Mouse (Mus musculus): ENCODE measurements around the gene Nid2. TPM values are rescaled to one million over a fixed set of nuclear protein-coding genes. Genes with fewer than 3 reads are reported as not detected.

The Nid2 gene
- polyA plus RNA-seq, 1 experiment from 2014 or later, result 108 TPM

- Histone ChIP-seq H3K27ac (no peak overlapping the region), H3K4me2 (no peak overlapping the region), H3K9ac (no peak overlapping the region), H3K4me1 (peaks cover 23% of the 10 kb centered on the region), H3K4me3 (no peak overlapping the region), H3K9me3 (no peaks in the 10 kb centered on the region), H3K36me3 (peaks cover 19% of the 10 kb centered on the region), H3K27me3 (peaks cover 40% of the 10 kb centered on the region)
- no peak for ATAC-seq (ENCODE audit: borderline replicate concordance, extremely low read depth, low FRiP score, low TSS enrichment)
- 95% methylated on average over 6 of the region's 6 CpGs for WGBS
Measured at GRCm38 (mm10) chr14:19768648-19769047, 17.6 kb downstream of the Nid2 start.

- no peak overlapping the region for H3K4me2 ChIP-seq
- H3K9ac ChIP-seq, result no peak overlapping the region
- peaks cover 14% of the 10 kb centered on the region for H3K36me3 ChIP-seq
- H3K4me3 ChIP-seq, result no peak overlapping the region
- WGBS, result 44% methylated on average over 6 of the region's 6 CpGs
- no peaks in the 10 kb centered on the region for H3K9me3 ChIP-seq
- ATAC-seq (ENCODE audit: borderline replicate concordance, extremely low read depth, low FRiP score, low TSS enrichment), result no peak
- peaks cover 37% of the 10 kb centered on the region; the same call in 1 of the 2 replicates for H3K27me3 ChIP-seq
- peaks cover 29% of the 10 kb centered on the region for H3K4me1 ChIP-seq
- no peak overlapping the region for H3K27ac ChIP-seq
Measured at GRCm38 (mm10) chr14:19769441-19770200, 18.6 kb downstream of the Nid2 start.

GRCm38 (mm10) chr14:19771173-19771572 is 20.1 kb downstream of the Nid2 start:
- Histone ChIP-seq H3K27me3 (peaks cover 38% of the 10 kb centered on the region; the same call in 1 of the 2 replicates), H3K27ac (no peak overlapping the region), H3K4me1 (peaks cover 29% of the 10 kb centered on the region)

GRCm38 (mm10) chr14:19774036-19774628 is 23.1 kb downstream of the Nid2 start:
- ATAC-seq (ENCODE audit: borderline replicate concordance, extremely low read depth, low FRiP score, low TSS enrichment), result no peak
- no peak overlapping the region for H3K4me2 ChIP-seq
- peaks cover 8% of the 10 kb centered on the region; the same call in 1 of the 2 replicates for H3K36me3 ChIP-seq
- H3K9me3 ChIP-seq, result no peaks in the 10 kb centered on the region
- WGBS, result 30% methylated on average over 13 of the region's 13 CpGs
- H3K27me3 ChIP-seq, result peaks cover 28% of the 10 kb centered on the region; the same call in 1 of the 2 replicates
- H3K4me3 ChIP-seq, result no peak overlapping the region
- peaks cover 24% of the 10 kb centered on the region for H3K4me1 ChIP-seq
- H3K9ac ChIP-seq, result no peak overlapping the region
- no peak overlapping the region for H3K27ac ChIP-seq

More at GRCm38 (mm10) chr14:19771173-19771572, 20.1 kb downstream of the Nid2 start:
- no peak for ATAC-seq (ENCODE audit: borderline replicate concordance, extremely low read depth, low FRiP score, low TSS enrichment)
- Histone ChIP-seq H3K4me3 (no peak overlapping the region), H3K4me2 (no peak overlapping the region), H3K9ac (no peak overlapping the region), H3K9me3 (no peaks in the 10 kb centered on the region), H3K36me3 (peaks cover 7% of the 10 kb centered on the region)
- 67% methylated on average over 7 of the region's 7 CpGs for WGBS

GRCm38 (mm10) chr14:19775491-19775890 is 24.4 kb downstream of the Nid2 start:
- 70% methylated on average over 4 of the region's 4 CpGs for WGBS
- no peak overlapping the region for H3K27ac ChIP-seq
- H3K4me3 ChIP-seq, result no peak overlapping the region
- H3K4me2 ChIP-seq, result no peak overlapping the region
- no peaks in the 10 kb centered on the region for H3K9me3 ChIP-seq
- H3K36me3 ChIP-seq, result peaks cover 14% of the 10 kb centered on the region; the same call in 1 of the 2 replicates
- no peak for ATAC-seq (ENCODE audit: borderline replicate concordance, extremely low read depth, low FRiP score, low TSS enrichment)
- H3K9ac ChIP-seq, result no peak overlapping the region
- peaks cover 28% of the 10 kb centered on the region; the same call in 1 of the 2 replicates for H3K27me3 ChIP-seq
- H3K4me1 ChIP-seq, result peaks cover 14% of the 10 kb centered on the region; the same call in 1 of the 2 replicates

- no peak overlapping the region for H3K9ac ChIP-seq
- H3K27me3 ChIP-seq, result peaks cover 24% of the 10 kb centered on the region; the same call in 1 of the 2 replicates
- peaks cover 7% of the 10 kb centered on the region; the same call in 1 of the 2 replicates for H3K4me1 ChIP-seq
- H3K4me3 ChIP-seq, result no peak overlapping the region
- H3K27ac ChIP-seq, result no peak overlapping the region
- H3K36me3 ChIP-seq, result peaks cover 14% of the 10 kb centered on the region; the same call in 1 of the 2 replicates
- no peaks in the 10 kb centered on the region for H3K9me3 ChIP-seq
- no peak for ATAC-seq (ENCODE audit: borderline replicate concordance, extremely low read depth, low FRiP score, low TSS enrichment)
- no peak overlapping the region for H3K4me2 ChIP-seq
- WGBS, result 92% methylated on average over 5 of the region's 5 CpGs
Measured at GRCm38 (mm10) chr14:19776179-19776578, 25.1 kb downstream of the Nid2 start.

- peaks cover 14% of the 10 kb centered on the region; the same call in 1 of the 2 replicates for H3K36me3 ChIP-seq
- H3K27ac ChIP-seq, result no peak overlapping the region
- 47% methylated on average over 6 of the region's 6 CpGs for WGBS
- H3K27me3 ChIP-seq, result peaks cover 23% of the 10 kb centered on the region; the same call in 1 of the 2 replicates
- no peak overlapping the region for H3K9ac ChIP-seq
- no peak for ATAC-seq (ENCODE audit: borderline replicate concordance, extremely low read depth, low FRiP score, low TSS enrichment)
- peaks cover 6% of the 10 kb centered on the region; the same call in 1 of the 2 replicates for H3K4me1 ChIP-seq
- no peak overlapping the region for H3K4me3 ChIP-seq
- no peak overlapping the region for H3K4me2 ChIP-seq
- no peaks in the 10 kb centered on the region for H3K9me3 ChIP-seq
Measured at GRCm38 (mm10) chr14:19776890-19777289, 25.8 kb downstream of the Nid2 start.

- ATAC-seq (ENCODE audit: borderline replicate concordance, extremely low read depth, low FRiP score, low TSS enrichment), result no peak
- WGBS, result 87% methylated on average over 6 of the region's 6 CpGs
- H3K4me2 ChIP-seq, result no peak overlapping the region
Measured at GRCm38 (mm10) chr14:19777365-19777764, 26.3 kb downstream of the Nid2 start.

GRCm38 (mm10) chr14:19777945-19778344 is 26.9 kb downstream of the Nid2 start:
- no peak overlapping the region for H3K27ac ChIP-seq
- H3K36me3 ChIP-seq, result peaks cover 14% of the 10 kb centered on the region; the same call in 1 of the 2 replicates
- H3K27me3 ChIP-seq, result peaks cover 13% of the 10 kb centered on the region; the same call in 1 of the 2 replicates
- 86% methylated on average over 13 of the region's 13 CpGs for WGBS
- peaks cover 6% of the 10 kb centered on the region; the same call in 1 of the 2 replicates for H3K4me1 ChIP-seq
- no peak overlapping the region for H3K4me3 ChIP-seq
- H3K9ac ChIP-seq, result no peak overlapping the region
- no peak for ATAC-seq (ENCODE audit: borderline replicate concordance, extremely low read depth, low FRiP score, low TSS enrichment)
- H3K9me3 ChIP-seq, result no peaks in the 10 kb centered on the region
- H3K4me2 ChIP-seq, result no peak overlapping the region

More at GRCm38 (mm10) chr14:19777365-19777764, 26.3 kb downstream of the Nid2 start:
- Histone ChIP-seq H3K27ac (no peak overlapping the region), H3K36me3 (peaks cover 14% of the 10 kb centered on the region; the same call in 1 of the 2 replicates), H3K27me3 (peaks cover 19% of the 10 kb centered on the region; the same call in 1 of the 2 replicates), H3K9ac (no peak overlapping the region), H3K4me3 (no peak overlapping the region), H3K9me3 (no peaks in the 10 kb centered on the region), H3K4me1 (peaks cover 6% of the 10 kb centered on the region; the same call in 1 of the 2 replicates)

- H3K4me2 ChIP-seq, result no peak overlapping the region
- H3K9me3 ChIP-seq, result no peaks in the 10 kb centered on the region
- no peak for ATAC-seq (ENCODE audit: borderline replicate concordance, extremely low read depth, low FRiP score, low TSS enrichment)
- WGBS, result 62% methylated on average over 9 of the region's 9 CpGs
- H3K9ac ChIP-seq, result no peak overlapping the region
- no peak overlapping the region for H3K4me3 ChIP-seq
- H3K27me3 ChIP-seq, result no peaks in the 10 kb centered on the region
- H3K27ac ChIP-seq, result no peak overlapping the region
- H3K36me3 ChIP-seq, result peaks cover 2% of the 10 kb centered on the region; the same call in 1 of the 2 replicates
- no peaks in the 10 kb centered on the region for H3K4me1 ChIP-seq
Measured at GRCm38 (mm10) chr14:19785797-19786588, 34.9 kb downstream of the Nid2 start.

- WGBS, result 69% methylated on average over 1 of the region's 1 CpGs
Measured at GRCm38 (mm10) chr14:19788443-19788842, 37.4 kb downstream of the Nid2 start.

More at GRCm38 (mm10) chr14:19788443-19788842, 37.4 kb downstream of the Nid2 start:
- Histone ChIP-seq H3K9ac (no peak overlapping the region), H3K36me3 (peaks cover 12% of the 10 kb centered on the region; the same call in 1 of the 2 replicates), H3K4me2 (no peak overlapping the region), H3K9me3 (no peaks in the 10 kb centered on the region), H3K27me3 (no peaks in the 10 kb centered on the region), H3K4me3 (no peak overlapping the region), H3K4me1 (no peaks in the 10 kb centered on the region), H3K27ac (no peak overlapping the region)
- no peak for ATAC-seq (ENCODE audit: borderline replicate concordance, extremely low read depth, low FRiP score, low TSS enrichment)
